Mouse (Mus musculus) cerebellum, postnatal 36 days (tissue): ENCODE data around the gene Adcyap1r1.
A peak's percentile ranks its signal among the peaks of the same experiment; 100 is the strongest.

ENCODE experiments used
- DNase-seq, 2 experiments: peaks; one replicate each; pipeline ENCODE4 v3.0.0; 2021 to 2022; ENCODE audit warnings: mixed read lengths in 2 of 2

Gene Adcyap1r1

GRCm38 (mm10) chr6:55504797-55505488, 53.2 kb downstream of the Adcyap1r1 start:
- DNase-seq: peak; percentile 63 to 72

- DNase-seq: no peak
Measured at GRCm38 (mm10) chr6:55506519-55506918, 54.7 kb downstream of the Adcyap1r1 start.

GRCm38 (mm10) chr6:55509130-55509870, 57.5 kb downstream of the Adcyap1r1 start:
- DNase-seq: no peak

- peak; percentile 74 to 81 for DNase-seq
Measured at GRCm38 (mm10) chr6:55511212-55512065, 59.7 kb downstream of the Adcyap1r1 start.

GRCm38 (mm10) chr6:55512066-55512703, 60.4 kb downstream of the Adcyap1r1 start:
- DNase-seq: no peak

- DNase-seq: no peak
Measured at GRCm38 (mm10) chr6:55513477-55513876, 61.7 kb downstream of the Adcyap1r1 start.

- peak; percentile 85 to 88 for DNase-seq
Measured at GRCm38 (mm10) chr6:55519605-55520201, 67.9 kb downstream of the Adcyap1r1 start.

- DNase-seq: peak; percentile 63 to 67
Measured at GRCm38 (mm10) chr6:55520237-55521095, 68.7 kb downstream of the Adcyap1r1 start.

- no peak for DNase-seq
Measured at GRCm38 (mm10) chr6:55536469-55536868, 84.7 kb downstream of the Adcyap1r1 start.

- DNase-seq: no peak
Measured at GRCm38 (mm10) chr6:55539196-55539595, 87.4 kb downstream of the Adcyap1r1 start.

- no peak for DNase-seq
Measured at GRCm38 (mm10) chr6:55542359-55542758, 90.6 kb downstream of the Adcyap1r1 start.

GRCm38 (mm10) chr6:55543345-55543744, 91.6 kb downstream of the Adcyap1r1 start:
- no peak for DNase-seq

- no peak for DNase-seq
Measured at GRCm38 (mm10) chr6:55549211-55549610, 97.4 kb downstream of the Adcyap1r1 start.

- DNase-seq: peak in 1 of 2 experiments; percentile 2
Measured at GRCm38 (mm10) chr6:55550926-55551325, 99.1 kb downstream of the Adcyap1r1 start.
